Mouse (Mus musculus) cerebellum, postnatal 10 days (tissue): ENCODE results near the gene Itga1.

Experiments used
- DNase-seq, 2 experiments: peaks; one replicate each; pipeline ENCODE4 v3.0.0; 2021; ENCODE audit warnings: mixed read lengths in 2 of 2

Itga1 gene

GRCm38 (mm10) chr13:115101355-115102191 is at the start of gene Itga1, which contains the start of gene Gm49395:
Gene Itga1 (minus strand): TSS chr13:115101964.
Gene Gm49395 (minus strand): TSS chr13:115101921.
- peak; percentile 53 to 61 for DNase-seq

- no peak for DNase-seq
Observed at GRCm38 (mm10) chr13:115150602-115151001, 48.8 kb upstream of the Itga1 start.

GRCm38 (mm10) chr13:115149849-115150248 is 48.1 kb upstream of the Itga1 start:
- DNase-seq, result no peak

- DNase-seq, result no peak
Observed at GRCm38 (mm10) chr13:115143575-115143974, 41.8 kb upstream of the Itga1 start.

GRCm38 (mm10) chr13:115142066-115142465 is 40.3 kb upstream of the Itga1 start:
- DNase-seq, result no peak

- DNase-seq, result no peak
Observed at GRCm38 (mm10) chr13:115138513-115138912, 36.7 kb upstream of the Itga1 start.

GRCm38 (mm10) chr13:115136761-115137160 is 35.0 kb upstream of the Itga1 start:
- DNase-seq, result no peak

- DNase-seq, result no peak
Observed at GRCm38 (mm10) chr13:115132435-115132834, 30.7 kb upstream of the Itga1 start.

- no peak for DNase-seq
Observed at GRCm38 (mm10) chr13:115131381-115131780, 29.6 kb upstream of the Itga1 start.

GRCm38 (mm10) chr13:115130035-115130434 is 28.3 kb upstream of the Itga1 start:
- no peak for DNase-seq

- DNase-seq, result peak; percentile 1 to 2
Observed at GRCm38 (mm10) chr13:115127826-115128225, 26.1 kb upstream of the Itga1 start.

- DNase-seq, result no peak
Observed at GRCm38 (mm10) chr13:115126534-115126933, 24.8 kb upstream of the Itga1 start.

- DNase-seq, result no peak
Observed at GRCm38 (mm10) chr13:115125130-115125529, 23.4 kb upstream of the Itga1 start.

- no peak for DNase-seq
Observed at GRCm38 (mm10) chr13:115124521-115124920, 22.8 kb upstream of the Itga1 start.

GRCm38 (mm10) chr13:115118756-115119155 is 17.0 kb upstream of the Itga1 start:
- DNase-seq, result no peak

- no peak for DNase-seq
Observed at GRCm38 (mm10) chr13:115118195-115118594, 16.4 kb upstream of the Itga1 start.

- no peak for DNase-seq
Observed at GRCm38 (mm10) chr13:115116930-115117621, 15.3 kb upstream of the Itga1 start.

- DNase-seq, result no peak
Observed at GRCm38 (mm10) chr13:115109628-115110027, 7.9 kb upstream of the Itga1 start.

GRCm38 (mm10) chr13:115107436-115107835 is 5.7 kb upstream of the Itga1 start:
- DNase-seq, result no peak

GRCm38 (mm10) chr13:115106183-115106582 is 4.4 kb upstream of the Itga1 start:
- DNase-seq, result no peak

- DNase-seq, result no peak
Observed at GRCm38 (mm10) chr13:115102754-115103153, 990 bp upstream of the Itga1 start.

- no peak for DNase-seq
Observed at GRCm38 (mm10) chr13:115100381-115101177, 1.2 kb downstream of the Itga1 start.

GRCm38 (mm10) chr13:115099381-115099780 is 2.4 kb downstream of the Itga1 start:
- no peak for DNase-seq
